Mouse (Mus musculus): ENCODE data around the gene Opa1.

Gene Opa1

GRCm38 (mm10) chr16:29579167-29579786 lies at the start of gene Opa1:
Opa1 (plus strand) TSS chr16:29579334.
- peak; percentile 97 for DNase-seq

DNA sequence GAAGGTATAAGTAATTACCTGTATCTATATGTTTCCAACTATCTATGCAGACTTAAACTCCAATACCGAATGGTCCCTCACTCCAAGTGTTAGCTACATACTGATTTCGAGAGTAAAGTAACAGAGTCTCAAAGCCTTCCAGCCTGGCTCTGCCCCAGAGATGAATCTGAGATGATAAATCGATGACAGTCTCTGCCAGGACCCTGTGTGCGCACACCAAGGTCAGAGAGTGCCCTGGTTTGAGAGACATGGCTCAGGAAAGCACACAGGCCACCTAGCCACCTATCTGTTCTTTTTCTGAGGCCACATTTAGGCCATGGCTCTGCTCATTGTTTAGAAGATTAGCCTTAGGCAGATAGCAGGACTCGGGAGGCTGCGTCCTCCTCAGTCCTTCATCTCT lies 45.5 kb upstream of the Opa1 start:
- no peak for DNase-seq

GRCm38 (mm10) chr16:29535866-29536265 lies 43.3 kb upstream of the Opa1 start:
- DNase-seq: peak; percentile 75

- DNase-seq: peak; percentile 82
Observed at GRCm38 (mm10) chr16:29536411-29537204, 42.5 kb upstream of the Opa1 start.

GRCm38 (mm10) chr16:29539906-29540305 lies 39.2 kb upstream of the Opa1 start:
- no peak for DNase-seq

GRCm38 (mm10) chr16:29541261-29541683 lies 37.9 kb upstream of the Opa1 start:
- no peak for DNase-seq

GRCm38 (mm10) chr16:29544829-29545228 lies 34.3 kb upstream of the Opa1 start, which contains the start of gene Atp13a4:
Atp13a4 (minus strand) TSS chr16:29544864.
- no peak for DNase-seq

DNA sequence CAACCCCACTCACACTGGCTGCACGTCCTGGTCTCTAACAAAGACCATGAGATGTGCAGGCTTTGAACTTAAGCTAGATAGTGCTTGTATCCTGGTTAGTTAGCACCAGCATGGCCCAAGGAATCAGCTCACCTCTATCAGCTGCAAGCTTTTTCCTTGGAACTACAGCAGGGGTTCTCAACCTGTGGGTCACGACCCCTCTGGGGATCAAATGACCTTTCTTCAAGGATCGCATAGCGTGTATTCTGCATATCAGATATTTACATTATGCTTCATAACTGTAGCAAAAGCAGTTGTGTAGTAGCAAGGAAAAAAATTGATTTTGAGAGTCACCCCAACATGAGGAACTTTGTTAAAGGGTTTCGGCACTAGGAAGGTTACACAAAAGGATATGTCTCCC lies 19.5 kb upstream of the Opa1 start:
- no peak for DNase-seq

DNA sequence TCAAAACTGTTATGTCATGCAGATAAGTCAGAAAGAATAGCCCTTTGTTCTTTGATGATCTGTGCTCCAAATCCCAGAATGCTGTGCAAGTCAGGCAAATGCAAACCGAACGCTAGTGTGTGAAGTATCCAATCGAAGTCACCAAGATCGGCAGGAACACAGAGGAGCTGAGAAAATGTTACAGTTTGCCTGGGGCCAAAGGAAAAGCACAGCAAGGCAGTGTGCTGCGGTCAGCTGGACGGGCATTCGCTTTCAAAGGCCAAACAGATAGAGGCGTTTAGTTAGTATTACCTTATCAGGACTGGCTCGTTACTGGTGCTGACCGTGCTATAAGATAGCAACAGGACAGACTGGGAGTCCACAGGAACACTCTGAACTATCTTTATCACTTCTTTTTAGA lies 18.7 kb upstream of the Opa1 start:
- peak; percentile 65 for DNase-seq

GRCm38 (mm10) chr16:29560869-29561268 lies 18.3 kb upstream of the Opa1 start:
- DNase-seq: peak; percentile 83

DNA sequence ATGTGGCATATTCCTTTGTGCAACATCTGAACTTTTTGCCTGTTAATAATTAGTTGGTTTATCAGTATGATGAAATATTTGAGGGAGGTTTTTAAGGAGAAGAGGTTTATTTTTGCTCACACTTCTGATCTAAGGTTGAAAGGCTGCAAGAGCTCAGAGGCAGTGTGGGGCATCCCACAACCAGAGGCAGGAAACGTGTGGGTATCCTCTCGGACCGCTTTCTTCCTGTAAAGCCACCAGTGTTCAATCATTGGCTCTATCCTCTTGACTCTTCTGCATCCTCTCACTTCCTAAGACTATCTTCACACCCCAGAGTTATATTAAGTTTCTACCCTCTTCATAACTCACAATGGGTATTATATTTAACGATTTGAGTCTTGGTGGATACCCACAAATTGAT lies 5.1 kb upstream of the Opa1 start:
- DNase-seq: no peak

GRCm38 (mm10) chr16:29575620-29576019 lies 3.5 kb upstream of the Opa1 start:
- DNase-seq: peak; percentile 68

GRCm38 (mm10) chr16:29579787-29580176 lies 648 bp downstream of the Opa1 start:
- no peak for DNase-seq

GRCm38 (mm10) chr16:29592171-29592570 lies 13.0 kb downstream of the Opa1 start:
- no peak for DNase-seq

DNA sequence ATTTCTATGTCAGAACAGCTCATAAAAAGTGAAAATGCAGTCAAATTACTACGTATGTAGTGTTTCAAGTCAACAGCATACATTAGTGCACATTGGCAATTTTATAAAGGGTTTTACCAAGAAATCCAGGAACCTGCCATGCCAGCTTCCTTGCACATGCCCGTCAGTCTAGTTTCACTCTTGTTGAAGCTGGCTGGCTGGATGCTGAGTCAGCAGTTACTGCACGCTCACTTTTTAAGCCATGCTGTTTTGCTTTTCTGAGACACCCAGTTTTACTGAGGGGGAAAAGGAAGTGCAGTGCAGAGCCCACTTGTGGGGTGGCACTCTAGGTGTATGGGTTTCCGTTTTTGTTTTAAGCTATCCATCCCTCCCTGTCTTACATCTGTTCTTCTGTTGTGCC lies 18.0 kb downstream of the Opa1 start:
- no peak for DNase-seq

- DNase-seq: no peak
Observed at GRCm38 (mm10) chr16:29605546-29605945, 26.4 kb downstream of the Opa1 start.

- DNase-seq: no peak
Observed at GRCm38 (mm10) chr16:29607131-29607530, 28.0 kb downstream of the Opa1 start.

- no peak for DNase-seq
Observed at GRCm38 (mm10) chr16:29614762-29615161, 35.6 kb downstream of the Opa1 start.

GRCm38 (mm10) chr16:29629053-29629452 lies 49.9 kb downstream of the Opa1 start:
- DNase-seq: peak; percentile 65

GRCm38 (mm10) chr16:29635780-29636179 lies 56.6 kb downstream of the Opa1 start:
- DNase-seq: peak; percentile 66

GRCm38 (mm10) chr16:29642376-29642775 lies 63.2 kb downstream of the Opa1 start:
- peak; percentile 53 for DNase-seq

GRCm38 (mm10) chr16:29644871-29645270 lies 65.7 kb downstream of the Opa1 start:
- DNase-seq: no peak

GRCm38 (mm10) chr16:29646202-29646601 lies 67.1 kb downstream of the Opa1 start:
- no peak for DNase-seq

DNA sequence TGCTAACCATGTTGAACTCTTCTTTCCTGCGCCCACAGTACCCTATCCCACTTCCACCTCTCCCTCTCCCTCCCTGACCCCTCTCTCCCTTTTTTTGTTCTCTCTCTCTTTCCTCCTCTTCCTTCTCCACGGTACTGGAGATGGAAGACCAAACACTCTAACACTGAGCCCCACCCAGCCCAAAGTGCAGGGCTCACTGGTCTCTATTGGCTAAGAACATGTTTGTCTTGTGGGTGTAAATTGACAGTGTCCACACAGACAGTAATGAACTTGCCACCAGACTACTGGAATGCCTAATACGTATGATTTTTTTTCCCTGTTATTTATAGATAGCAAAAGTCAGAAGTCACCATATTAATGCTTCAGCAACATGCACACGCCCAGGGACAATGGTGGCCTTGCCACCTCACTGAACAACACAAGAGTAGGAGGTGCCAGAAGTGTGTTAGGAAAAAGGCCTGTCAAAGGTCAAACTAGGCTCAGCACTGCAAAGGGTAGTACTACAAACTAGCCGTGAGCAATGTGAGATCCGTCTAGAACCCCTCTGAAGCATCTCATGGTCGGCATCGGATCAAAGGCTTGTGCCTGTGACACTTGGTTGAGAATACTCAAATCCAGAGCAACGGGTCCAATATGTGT lies 77.2 kb downstream of the Opa1 start:
- no peak for DNase-seq
